In genomic region chr9:121759091-121760081, GRCm38 (mm10) we compare ENCODE assay signal across 8 mouse cellular contexts. TPM values are rescaled to one million over a fixed set of nuclear protein-coding genes. Genes with fewer than 3 reads are reported as not detected.
DNase-seq lines count a peak whose midpoint lies in the region; ATAC-seq and TF ChIP-seq lines count a peak whose summit lies in the region.

TSS of gene Zfp651 (plus strand) at chr9:121759330.

- peak within 1 kb of the TSS; percentile 69 for H3K4me3 ChIP-seq in G1E (ENCODE audit: low read depth, low read length)
- peak within 1 kb of the TSS; percentile 84 for H3K4me3 ChIP-seq in forebrain, embryonic 11.5 days (ENCODE audit: low read depth, low read length)
- peak within 1 kb of the TSS; percentile 91 for H3K4me3 ChIP-seq in heart, embryonic 15.5 days
- peak within 1 kb of the TSS; percentile 61 for H3K4me3 ChIP-seq in liver, embryonic 13.5 days (replicated peaks)
- peak within 1 kb of the TSS; percentile 96 for H3K4me3 ChIP-seq in neural tube, embryonic 14.5 days (ENCODE audit: low read depth, low read length)

- H3K36me3 ChIP-seq in G1E (replicated peaks) = peaks cover 44% of the 10 kb centered on the region
- H3K36me3 ChIP-seq in forebrain, embryonic 11.5 days (ENCODE audit: control insufficient read depth, insufficient read depth, low read length) = peaks cover 3% of the 10 kb centered on the region; the same call in 1 of the 2 replicates
- peaks cover 38% of the 10 kb centered on the region for H3K36me3 ChIP-seq in heart, embryonic 15.5 days
- H3K36me3 ChIP-seq in liver, embryonic 13.5 days = peaks cover 27% of the 10 kb centered on the region
- peaks cover 29% of the 10 kb centered on the region for H3K36me3 ChIP-seq in neural tube, embryonic 14.5 days (ENCODE audit: control insufficient read depth, insufficient read depth, low read length)

- under 1% methylated on average over 83 of the region's 97 CpGs for WGBS in forebrain, embryonic 11.5 days
- under 1% methylated on average over 97 of the region's 97 CpGs for WGBS in heart, embryonic 15.5 days
- under 1% methylated on average over 86 of the region's 97 CpGs for WGBS in liver, embryonic 13.5 days (ENCODE audit: insufficient replicate concordance)
- under 1% methylated on average over 78 of the region's 97 CpGs for WGBS in neural tube, embryonic 14.5 days

- H3K4me1 ChIP-seq in G1E (ENCODE audit: insufficient read depth, low read depth, low read length) = peaks cover 27% of the 10 kb centered on the region
- peaks cover 16% of the 10 kb centered on the region for H3K4me1 ChIP-seq in forebrain, embryonic 11.5 days (replicated peaks; ENCODE audit: control insufficient read depth, insufficient read depth, low read length)
- peaks cover 44% of the 10 kb centered on the region for H3K4me1 ChIP-seq in heart, embryonic 15.5 days (replicated peaks)
- peaks cover 24% of the 10 kb centered on the region for H3K4me1 ChIP-seq in liver, embryonic 13.5 days (replicated peaks)
- peaks cover 26% of the 10 kb centered on the region for H3K4me1 ChIP-seq in neural tube, embryonic 14.5 days (ENCODE audit: control insufficient read depth, insufficient read depth, low read length)

- ATAC-seq in G1E (ENCODE audit: extremely low read depth, insufficient number of reproducible peaks, low FRiP score, poor library complexity, severe bottlenecking) = no peak
- ATAC-seq in forebrain, embryonic 11.5 days (replicated peaks; ENCODE audit: low FRiP score) = peak; percentile 80
- ATAC-seq in heart, embryonic 15.5 days (replicated peaks; ENCODE audit: insufficient number of reproducible peaks, insufficient read depth, low FRiP score, low read depth) = peak; percentile 79
- ATAC-seq in liver, embryonic 13.5 days (ENCODE audit: low read depth) = peak; percentile 43
- peak; percentile 84 for ATAC-seq in neural tube, embryonic 14.5 days (ENCODE audit: low read depth)

- no peak for TF ChIP-seq CTCF in G1E (IDR thresholded peaks at IDR 0.05; ENCODE audit: low read depth, low read length)

- H3K9ac ChIP-seq in forebrain, embryonic 11.5 days (ENCODE audit: low read length) = peak within 1 kb of the TSS; percentile 94
- peak within 1 kb of the TSS; percentile 96 for H3K9ac ChIP-seq in heart, embryonic 15.5 days
- H3K9ac ChIP-seq in liver, embryonic 13.5 days = peak within 1 kb of the TSS; percentile 71
- peak within 1 kb of the TSS; percentile 94 for H3K9ac ChIP-seq in neural tube, embryonic 14.5 days (replicated peaks; ENCODE audit: low read depth, low read length)

- peaks cover 59% of the 10 kb centered on the region for H3K27me3 ChIP-seq in G1E (ENCODE audit: insufficient read depth, low read length)
- H3K27me3 ChIP-seq in forebrain, embryonic 11.5 days (ENCODE audit: control insufficient read depth, insufficient read depth, low read length) = no peaks in the 10 kb centered on the region
- no peaks in the 10 kb centered on the region for H3K27me3 ChIP-seq in heart, embryonic 15.5 days
- H3K27me3 ChIP-seq in liver, embryonic 13.5 days = peaks cover 49% of the 10 kb centered on the region
- no peaks in the 10 kb centered on the region for H3K27me3 ChIP-seq in neural tube, embryonic 14.5 days (ENCODE audit: control insufficient read depth, insufficient read depth, low read length)

- peak; percentile 53 for DNase-seq in G1E (ENCODE audit: low spot score)
- DNase-seq in brain, adult 2 months (ENCODE audit: low read depth, low spot score) = peak; percentile 81
- DNase-seq in forebrain, embryonic 11.5 days (ENCODE audit: low spot score) = peak; percentile 89
- DNase-seq in kidney, postnatal 14 days = peak; percentile 83
- DNase-seq in liver, embryonic 13.5 days = no peak
- DNase-seq in spleen, postnatal 36 days (ENCODE audit: low spot score in 2 of 2) = no peak

- no peaks in the 10 kb centered on the region for H3K9me3 ChIP-seq in G1E (replicated peaks)
- no peaks in the 10 kb centered on the region for H3K9me3 ChIP-seq in forebrain, embryonic 11.5 days (ENCODE audit: control insufficient read depth, low read length)
- no peaks in the 10 kb centered on the region for H3K9me3 ChIP-seq in heart, embryonic 15.5 days (replicated peaks)
- H3K9me3 ChIP-seq in liver, embryonic 13.5 days (replicated peaks) = no peaks in the 10 kb centered on the region
- H3K9me3 ChIP-seq in neural tube, embryonic 14.5 days (ENCODE audit: control insufficient read depth, low read length) = no peaks in the 10 kb centered on the region

- peak within 1 kb of the TSS; percentile 98 for H3K4me2 ChIP-seq in forebrain, embryonic 11.5 days (ENCODE audit: low read depth, low read length, severe bottlenecking)
- peak within 1 kb of the TSS; percentile 79 for H3K4me2 ChIP-seq in heart, embryonic 15.5 days
- peak within 1 kb of the TSS; percentile 75 for H3K4me2 ChIP-seq in liver, embryonic 13.5 days
- H3K4me2 ChIP-seq in neural tube, embryonic 14.5 days (ENCODE audit: low read depth, low read length) = peak within 1 kb of the TSS; percentile 77

- H3K27ac ChIP-seq in forebrain, embryonic 11.5 days (ENCODE audit: low read depth, low read length) = peak within 1 kb of the TSS; percentile 88
- H3K27ac ChIP-seq in heart, embryonic 15.5 days = peak within 1 kb of the TSS; percentile 96
- peak within 1 kb of the TSS; percentile 16; the same call in 1 of the 2 replicates for H3K27ac ChIP-seq in liver, embryonic 13.5 days
- H3K27ac ChIP-seq in neural tube, embryonic 14.5 days (ENCODE audit: low read depth, low read length) = peak within 1 kb of the TSS; percentile 88

RNA-seq across cellular contexts. Expression of gene Zfp651, which starts in this region (rescaled TPM):
- total RNA-seq in G1E (2014; fragmentation: Nextera tagmentation) = not detected in 2 replicates
- 0.05 and 0.12 TPM in 2 replicates for total RNA-seq in G1E (2017)
- 0.07 and 0.08 TPM in 2 replicates for polyA plus RNA-seq in G1E (2012)
- polyA plus RNA-seq in forebrain, embryonic 11.5 days (2014; fragmentation: Nextera tagmentation; extraction: Ambion mirVana) = 9.4 and 12.0 TPM in 2 replicates
- 18.2 and 23.0 TPM in 2 replicates for polyA plus RNA-seq in heart, embryonic 15.5 days (2015; fragmentation: Nextera tagmentation; extraction: Ambion mirVana)
- polyA plus RNA-seq in liver, embryonic 13.5 days (2015; fragmentation: Nextera tagmentation; extraction: Ambion mirVana) = 1.2 and 1.3 TPM in 2 replicates
- polyA plus RNA-seq in neural tube, embryonic 14.5 days (2014; fragmentation: Nextera tagmentation; extraction: Ambion mirVana) = 15.7 and 17.0 TPM in 2 replicates

Comparison
In these comparisons a context has a peak if more than half of its experiments do, and no peak if none do; other contexts are left out.
1. Peak in DNase-seq and H3K4me3 ChIP-seq in G1E; RNA of the gene not detected or under 1 TPM.
2. DNase-seq: peak in brain, adult 2 months (single experiment), forebrain, embryonic 11.5 days (single experiment) and kidney, postnatal 14 days (single experiment); none in liver, embryonic 13.5 days (single experiment) and spleen, postnatal 36 days (0 of 2).
3. H3K27ac ChIP-seq: peak in every context shown above with its lines; median percentile 96 in heart, embryonic 15.5 days; 88 in forebrain, embryonic 11.5 days; 88 in neural tube, embryonic 14.5 days; 16 in liver, embryonic 13.5 days.
4. Peak in every context shown above with its lines, with median percentiles within 50 percentile points of each other: H3K4me3 ChIP-seq, H3K4me2 ChIP-seq and H3K9ac ChIP-seq.